Mouse (Mus musculus) CH12.LX (cell line): ENCODE data around the gene Tmeff2. TPM values are rescaled to one million over a fixed set of nuclear protein-coding genes. Genes with fewer than 3 reads are reported as not detected.
"Not testable (repeated sequence)": the region's sequence is repeated elsewhere in the genome, so short reads cannot be mapped to it uniquely, and the experiment has no call there.

Experiments
- DNase-seq: peaks from one replicate; pipeline ENCODE4 v3.0.0-alpha.2; 2013; ENCODE audit errors: extremely low read depth
- H3K27ac ChIP-seq: 2 replicates; pipeline ENCODE4 v1.5.1; 2012; ENCODE audit warnings: low read depth, mild to moderate bottlenecking, control low read depth, moderate library complexity; ENCODE audit not compliant: insufficient read depth
- H3K27me3 ChIP-seq: replicated peaks from 2 replicates; pipeline ENCODE3; 2012; ENCODE audit warnings: inconsistent platforms
- H3K36me3 ChIP-seq, 2 experiments: replicated peaks in 1 of 2; 2 replicates each; pipeline versions ENCODE3 to v1.6.1; 2012; ENCODE audit warnings: inconsistent platforms in 1 of 2, low read length in 1 of 2, mild to moderate bottlenecking in 1 of 2, mixed read lengths in 1 of 2, moderate library complexity in 1 of 2; ENCODE audit not compliant: control insufficient read depth in 1 of 2, insufficient read depth in 1 of 2
- H3K4me1 ChIP-seq, 2 experiments: 2 replicates each; pipeline ENCODE4 v1.6.1; 2012; ENCODE audit warnings: inconsistent platforms in 1 of 2, moderate library complexity in 1 of 2; ENCODE audit not compliant: insufficient read depth in 2 of 2, control insufficient read depth in 1 of 2
- H3K4me2 ChIP-seq: 2 replicates; pipeline ENCODE4 v1.6.1; 2012; ENCODE audit warnings: low read depth, mild to moderate bottlenecking, control low read depth; ENCODE audit not compliant: poor library complexity, insufficient read depth, severe bottlenecking
- H3K4me3 ChIP-seq, 3 experiments: fragments of 150-350 bp in 1 of 3; sonication (generic) in 1 of 3; replicated peaks in 1 of 3; 2 replicates each; pipeline versions ENCODE3 to v1.5.1; 2011 to 2012; ENCODE audit warnings: low read depth in 2 of 3, low read length in 2 of 3, mild to moderate bottlenecking in 2 of 3, moderate library complexity in 2 of 3, control low read depth in 1 of 3, improper control_type of control experiment in 1 of 3, inconsistent platforms in 1 of 3, mixed read lengths in 1 of 3; ENCODE audit not compliant: poor library complexity in 1 of 3
- H3K79me2 ChIP-seq: replicated peaks from 2 replicates; pipeline ENCODE4 v1.6.1; 2012; ENCODE audit warnings: mild to moderate bottlenecking, moderate library complexity; ENCODE audit not compliant: control insufficient read depth, poor library complexity, insufficient read depth, severe bottlenecking; ENCODE audit errors: extremely low read depth
- H3K9ac ChIP-seq: 2 replicates; pipeline ENCODE4 v1.6.1; 2012; ENCODE audit warnings: low read depth, mild to moderate bottlenecking, control low read depth, moderate library complexity; ENCODE audit not compliant: insufficient read depth
- H3K9me3 ChIP-seq: replicated peaks from 2 replicates; pipeline ENCODE3; 2012; ENCODE audit warnings: low read length, inconsistent platforms, mixed read lengths
- BHLHE40 ChIP-seq: IDR thresholded peaks from 2 replicates; pipeline ENCODE4 v1.6.1; 2011; ENCODE audit warnings: mild to moderate bottlenecking, low read depth, low read length, improper control_type of control experiment
- CHD1 ChIP-seq: IDR thresholded peaks from 2 replicates; pipeline ENCODE4 v1.6.1; 2012; ENCODE audit warnings: low read depth, low read length, improper control_type of control experiment, inconsistent platforms
- GABPA ChIP-seq: IDR thresholded peaks from 2 replicates; pipeline ENCODE4 v1.6.1; 2012; ENCODE audit warnings: low read depth, low read length, improper control_type of control experiment, inconsistent platforms; ENCODE audit not compliant: insufficient replicate concordance
- HCFC1 ChIP-seq: IDR thresholded peaks from 2 replicates; pipeline ENCODE4 v1.6.1; 2012; ENCODE audit warnings: low read depth, mild to moderate bottlenecking, inconsistent platforms, low read length, improper control_type of control experiment
- IRF4 ChIP-seq: IDR thresholded peaks from 2 replicates; pipeline ENCODE4 v1.6.1; 2014; ENCODE audit warnings: low read depth, mild to moderate bottlenecking, inconsistent platforms, low read length, improper control_type of control experiment
- KAT2A ChIP-seq: IDR thresholded peaks from 2 replicates; pipeline ENCODE4 v1.6.1; 2012; ENCODE audit warnings: low read length, improper control_type of control experiment, inconsistent platforms; ENCODE audit not compliant: insufficient replicate concordance
- MEF2A ChIP-seq: IDR thresholded peaks from 2 replicates; pipeline ENCODE4 v1.6.1; 2014; ENCODE audit warnings: low read depth, mild to moderate bottlenecking, inconsistent platforms, low read length, improper control_type of control experiment, borderline replicate concordance
- MYC ChIP-seq: IDR thresholded peaks from 2 replicates; pipeline ENCODE4 v1.6.1; 2011; ENCODE audit warnings: low read depth, mild to moderate bottlenecking, improper control_type of control experiment, low read length
- NELFE ChIP-seq: IDR thresholded peaks from 2 replicates; pipeline ENCODE4 v1.6.1; 2011; ENCODE audit warnings: low read depth, low read length, improper control_type of control experiment
- PAX5 ChIP-seq: IDR thresholded peaks from 2 replicates; pipeline ENCODE4 v1.6.1; 2012; ENCODE audit warnings: low read length, inconsistent platforms, mixed read lengths
- POLR2A ChIP-seq: IDR thresholded peaks from 2 replicates; pipeline ENCODE4 v1.6.1; 2011; ENCODE audit warnings: low read depth, mild to moderate bottlenecking, improper control_type of control experiment, low read length
- POLR2AphosphoS2 ChIP-seq: IDR thresholded peaks from 2 replicates; pipeline ENCODE4 v1.6.1; 2011; ENCODE audit warnings: low read depth, low read length, improper control_type of control experiment
- RAD21 ChIP-seq: IDR thresholded peaks from 2 replicates; pipeline ENCODE4 v1.6.1; 2011; ENCODE audit warnings: low read depth, mild to moderate bottlenecking, low read length, improper control_type of control experiment, moderate library complexity
- RCOR1 ChIP-seq: conservative IDR thresholded peaks from 2 replicates; pipeline ENCODE4 v1.6.1; 2012; ENCODE audit warnings: low read depth, mild to moderate bottlenecking, inconsistent platforms, low read length, improper control_type of control experiment
- SIN3A ChIP-seq: IDR thresholded peaks from 2 replicates; pipeline ENCODE4 v1.6.1; 2012; ENCODE audit warnings: low read length, improper control_type of control experiment, inconsistent platforms
- SMC3 ChIP-seq: IDR thresholded peaks from 2 replicates; pipeline ENCODE4 v1.6.1; 2011; ENCODE audit warnings: low read depth, low read length, improper control_type of control experiment
- TBP ChIP-seq: conservative IDR thresholded peaks from 2 replicates; pipeline ENCODE4 v1.6.1; 2011; ENCODE audit warnings: low read depth, low read length, improper control_type of control experiment
- USF1 ChIP-seq: IDR thresholded peaks from 2 replicates; pipeline ENCODE4 v1.6.1; 2014; ENCODE audit warnings: low read depth, mild to moderate bottlenecking, inconsistent platforms, low read length, improper control_type of control experiment
- USF2 ChIP-seq: conservative IDR thresholded peaks from 2 replicates; pipeline ENCODE4 v1.6.1; 2011; ENCODE audit warnings: low read depth, low read length, improper control_type of control experiment
- ZKSCAN1 ChIP-seq: IDR thresholded peaks from 2 replicates; pipeline ENCODE4 v1.6.1; 2012; ENCODE audit warnings: low read depth, inconsistent platforms, low read length, improper control_type of control experiment, borderline replicate concordance
- ZMIZ1 ChIP-seq: IDR thresholded peaks from 2 replicates; pipeline ENCODE4 v1.6.1; 2012; ENCODE audit warnings: low read depth, mild to moderate bottlenecking, inconsistent platforms, low read length, improper control_type of control experiment
- ZNF384 ChIP-seq: IDR thresholded peaks from 2 replicates; pipeline ENCODE4 v1.6.1; 2012; ENCODE audit warnings: low read depth, low read length, improper control_type of control experiment, inconsistent platforms
- dilution Hi-C: fragments of 300-500 bp; cut with MboI; formaldehyde crosslinking; loops from 2 replicates; pipeline ENCODE4 v1.14.3; 2020; ENCODE audit warnings: low sequenced_read_pairs; ENCODE audit not compliant: extremely low pct_unique_long_range_greater_than_20kb, extremely low pct_ligation_motif_present
- in situ Hi-C: fragments of 300-500 bp; cut with MboI; formaldehyde crosslinking; loops from 3 replicates; pipeline ENCODE4 v1.14.3; 2019; ENCODE audit warnings: low sequenced_read_pairs, low pct_ligation_motif_present, low pct_unique_long_range_greater_than_20kb, mixed read lengths
- polyA plus RNA-seq: library from polyadenylated mRNA; unstranded; fragments of >175 nt; gene quantifications from 2 replicates; pipeline ENCODE4 v1.2.1, GENCODE M21; 2012; ENCODE audit warnings: low read depth; ENCODE audit not compliant: insufficient read length
- total RNA-seq, 2 experiments: library from RNA; depleted of rRNA; stranded (reverse); fragments of 300-350 nt in 1 of 2; fragments of >200 nt in 1 of 2; gene quantifications; 2 replicates each; pipeline ENCODE4 v1.2.3; 2012 to 2014

Gene Tmeff2
- not detected in 2 replicates for total RNA-seq (2012; rRNA removed)
- not detected in 2 replicates for total RNA-seq (2014; rRNA removed)
- polyA plus RNA-seq = not detected in 2 replicates

GRCm38 (mm10) chr1:50900386-50900785, at the start of gene Tmeff2:
TSS of gene Tmeff2 (plus strand) at chr1:50900647.
- H3K9me3 ChIP-seq, H3K79me2 ChIP-seq, H3K9ac ChIP-seq, H3K4me1 ChIP-seq, DNase-seq, H3K36me3 ChIP-seq, dilution Hi-C loops, H3K4me2 ChIP-seq, H3K27me3 ChIP-seq, H3K4me3 ChIP-seq, in situ Hi-C loops, H3K27ac ChIP-seq: not testable (repeated sequence)

- no peaks in the 10 kb centered on the region for H3K36me3 ChIP-seq
- in situ Hi-C loops (no loop called here), dilution Hi-C loops (no loop called here)
- no peaks in the 10 kb centered on the region for H3K9me3 ChIP-seq
- H3K4me3 ChIP-seq = no peak overlapping the region
- H3K4me1 ChIP-seq = no peaks in the 10 kb centered on the region
- no peak overlapping the region for H3K9ac ChIP-seq
- no peak for DNase-seq
- no peak overlapping the region for H3K27ac ChIP-seq
- TF ChIP-seq ZKSCAN1 (no peak), USF1 (no peak), USF2 (no peak), ZMIZ1 (no peak)
- H3K4me2 ChIP-seq = no peak overlapping the region
- no peaks in the 10 kb centered on the region for H3K79me2 ChIP-seq
- no peaks in the 10 kb centered on the region for H3K27me3 ChIP-seq
Observed at GRCm38 (mm10) chr1:50861515-50861914, 38.9 kb upstream of the Tmeff2 start.

- Histone ChIP-seq H3K9me3 (no peaks in the 10 kb centered on the region), H3K9ac (no peak overlapping the region), H3K4me3 (no peak overlapping the region), H3K27ac (no peak overlapping the region), H3K4me2 (no peak overlapping the region), H3K36me3 (no peaks in the 10 kb centered on the region), H3K4me1 (no peaks in the 10 kb centered on the region), H3K27me3 (no peaks in the 10 kb centered on the region), H3K79me2 (no peaks in the 10 kb centered on the region)
- dilution Hi-C loops (no loop called here), in situ Hi-C loops (no loop called here)
- no peak for DNase-seq
- no peak for TF ChIP-seq ZKSCAN1
- TF ChIP-seq TBP = no peak
- no peak for TF ChIP-seq POLR2AphosphoS2
- no peak for TF ChIP-seq POLR2A
- TF ChIP-seq CHD1 = no peak
- no peak for TF ChIP-seq SMC3
- TF ChIP-seq PAX5 = no peak
- no peak for TF ChIP-seq MEF2A
- no peak for TF ChIP-seq BHLHE40
- no peak for TF ChIP-seq IRF4
- no peak for TF ChIP-seq HCFC1
- TF ChIP-seq SIN3A = no peak
- TF ChIP-seq KAT2A = no peak
- no peak for TF ChIP-seq ZNF384
- TF ChIP-seq RCOR1 = no peak
- TF ChIP-seq NELFE = no peak
- no peak for TF ChIP-seq GABPA
- no peak for TF ChIP-seq MYC
- TF ChIP-seq RAD21 = no peak
Observed at GRCm38 (mm10) chr1:50897696-50898095, 2.8 kb upstream of the Tmeff2 start.
